Mouse (Mus musculus) frontal cortex, postnatal 25 days (tissue): ENCODE data around the gene Avpi1.
A peak's percentile ranks its signal among the peaks of the same experiment; 100 is the strongest.
"Not testable (repeated sequence)": the region's sequence is repeated elsewhere in the genome, so short reads cannot be mapped to it uniquely, and the experiment has no call there.

ENCODE experiments used
- DNase-seq, 2 experiments: peaks; one replicate each; pipeline ENCODE4 v3.0.0; 2022; ENCODE audit warnings: low spot score in 2 of 2

Avpi1 gene

DNA sequence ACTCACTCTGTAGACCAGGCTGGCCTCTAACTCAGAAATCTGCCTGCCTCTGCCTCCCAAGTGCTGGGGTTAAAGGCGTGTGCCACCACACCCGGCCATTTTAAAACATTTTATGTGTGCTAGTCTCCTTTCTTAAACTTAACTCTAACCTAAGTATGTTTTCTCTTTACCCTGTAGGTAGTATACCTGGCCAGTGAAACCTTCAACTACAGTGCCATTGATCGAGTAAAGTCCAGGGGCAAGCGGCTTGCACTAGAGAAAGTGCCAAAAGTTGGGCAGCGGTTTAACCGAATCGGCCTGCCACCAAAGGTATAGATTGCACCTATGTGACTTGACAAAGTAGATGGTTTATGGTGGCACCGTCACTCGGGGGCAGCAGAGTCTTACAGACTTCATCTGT is 24.2 kb downstream of the Avpi1 start:
- no peak for DNase-seq

DNA sequence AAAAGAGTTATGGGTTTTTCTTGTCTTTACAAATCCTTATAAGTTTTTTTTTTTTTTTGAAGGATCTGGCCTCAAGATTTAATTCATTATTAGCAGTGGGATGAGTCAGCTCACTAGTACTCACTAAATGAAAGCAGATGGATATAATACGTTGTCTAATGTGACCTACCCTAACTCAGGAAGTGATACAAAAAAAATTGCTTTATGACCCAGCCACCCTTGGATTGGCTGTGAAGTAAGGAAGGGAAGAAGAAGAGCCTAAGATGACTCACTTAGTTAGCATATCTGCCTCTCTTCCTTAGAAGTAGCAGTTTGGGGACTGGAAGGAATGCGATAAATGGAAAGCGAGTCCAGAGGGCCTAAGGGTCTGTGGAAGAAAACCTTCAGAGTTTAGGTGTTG is 29.5 kb downstream of the Avpi1 start:
- DNase-seq = no peak

- peak in 1 of 2 experiments; percentile 22 for DNase-seq
These were observed 38.2 kb downstream of the Avpi1 start for GRCm38 (mm10) chr19:42090637-42091141.

- DNase-seq = peak; percentile 98 to 99
These were observed 38.9 kb downstream of the Avpi1 start, which contains the start of gene Pi4k2a for GRCm38 (mm10) chr19:42089748-42090595. Gene Pi4k2a, plus strand, starts transcription at chr19:42090470.

DNA sequence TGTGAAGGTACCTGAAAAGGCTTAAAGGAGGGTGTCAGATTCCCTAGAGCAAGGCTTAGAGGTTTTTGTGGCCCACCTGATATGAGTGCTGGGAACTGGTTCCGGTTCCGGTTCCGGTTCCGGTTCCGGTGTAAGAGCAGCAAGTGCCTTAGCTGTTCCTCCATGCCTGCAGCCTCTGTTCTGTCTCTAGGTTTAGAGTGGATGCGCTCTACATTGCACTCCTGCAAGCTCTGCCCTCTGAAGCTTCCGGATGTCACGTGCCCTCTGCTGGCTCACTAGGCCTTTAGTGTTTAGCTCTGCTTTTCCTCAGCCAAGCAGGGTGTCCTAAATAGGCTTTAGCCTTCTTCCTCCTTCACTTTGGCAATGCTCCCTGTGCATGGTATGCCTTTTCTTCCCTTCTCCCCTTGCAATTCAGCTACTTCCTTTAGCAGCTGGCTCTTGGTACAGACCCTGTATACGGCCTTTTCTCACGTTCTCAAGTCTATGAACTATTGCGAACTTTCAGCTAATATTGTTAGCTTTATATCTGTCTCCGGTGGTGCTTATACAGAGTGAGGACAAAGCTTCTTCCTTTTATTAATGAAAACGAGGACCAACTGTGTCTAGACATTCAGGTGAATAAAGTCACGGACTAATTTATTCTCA is 39.6 kb downstream of the Avpi1 start:
- DNase-seq = peak; percentile 23 to 40

- peak; percentile 79 to 82 for DNase-seq
These were observed 42.7 kb downstream of the Avpi1 start, which contains the start of gene Morn4 for GRCm38 (mm10) chr19:42086166-42086565. Gene Morn4, minus strand, starts transcription at chr19:42086357.

- DNase-seq = no peak
These were observed 43.2 kb downstream of the Avpi1 start for GRCm38 (mm10) chr19:42085690-42086089.

- DNase-seq = not testable (repeated sequence)
These were observed 47.2 kb downstream of the Avpi1 start for GRCm38 (mm10) chr19:42081613-42082012.

DNA sequence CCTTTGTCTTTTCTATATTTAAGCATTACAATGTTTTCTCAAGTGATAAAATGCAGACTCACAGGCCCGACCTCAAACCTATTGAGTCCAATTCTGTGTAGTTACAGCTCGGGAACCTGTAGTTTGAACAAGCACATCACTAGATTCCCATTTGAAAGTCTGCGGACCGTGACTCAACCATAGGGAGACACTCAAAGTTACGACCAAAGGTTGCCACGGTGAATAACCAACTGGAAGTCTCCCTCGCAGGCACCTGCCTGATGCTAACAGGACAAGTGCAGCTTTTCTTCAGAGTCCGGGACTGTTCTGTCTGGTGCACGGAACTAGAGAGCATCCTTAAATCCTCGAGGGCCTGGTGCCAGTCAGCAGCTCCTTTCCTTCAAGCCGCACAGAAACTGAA is 48.4 kb downstream of the Avpi1 start:
- DNase-seq = no peak

DNA sequence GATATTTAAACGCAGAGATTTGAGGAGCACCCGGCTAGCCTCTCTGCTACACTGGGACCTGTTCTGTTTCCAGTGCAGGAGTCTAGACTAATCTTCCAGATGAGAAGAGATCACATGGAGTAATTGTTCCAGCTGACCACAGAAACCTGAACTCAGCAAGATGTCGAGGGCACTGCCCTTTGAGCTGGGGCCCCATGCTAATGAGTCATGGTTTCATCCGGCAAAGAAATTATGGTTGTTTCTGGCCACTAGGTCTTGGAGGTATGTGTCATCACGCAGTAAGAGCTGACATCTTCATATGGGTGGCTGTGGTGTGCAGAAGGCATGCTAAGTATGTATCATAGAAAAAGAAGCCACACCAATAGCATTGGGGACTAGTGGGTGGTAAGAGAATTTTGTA is 48.9 kb downstream of the Avpi1 start:
- DNase-seq = no peak

DNA sequence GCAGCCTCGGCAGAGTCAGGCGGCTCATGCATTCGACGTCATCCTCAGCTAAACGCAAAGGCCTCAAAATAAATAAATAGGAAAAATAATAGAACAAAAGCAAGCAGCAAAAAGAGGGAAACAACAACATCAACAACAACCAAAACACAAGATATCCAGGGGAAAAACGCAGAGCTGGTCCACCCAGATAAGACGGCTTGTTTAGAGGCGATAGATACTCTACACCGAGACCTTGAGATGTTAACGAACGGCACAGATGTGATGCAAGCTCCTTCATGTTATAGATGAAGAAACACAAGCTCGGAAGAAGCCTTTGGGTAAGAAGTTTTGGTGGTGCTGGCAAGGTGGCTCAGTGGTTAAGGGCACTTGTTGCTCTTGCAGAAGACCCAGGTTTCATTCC is 49.9 kb downstream of the Avpi1 start:
- DNase-seq = no peak

GRCm38 (mm10) chr19:42078566-42078965 is 50.3 kb downstream of the Avpi1 start:
- no peak for DNase-seq

GRCm38 (mm10) chr19:42075992-42076391 is 52.9 kb downstream of the Avpi1 start:
- no peak for DNase-seq

DNA sequence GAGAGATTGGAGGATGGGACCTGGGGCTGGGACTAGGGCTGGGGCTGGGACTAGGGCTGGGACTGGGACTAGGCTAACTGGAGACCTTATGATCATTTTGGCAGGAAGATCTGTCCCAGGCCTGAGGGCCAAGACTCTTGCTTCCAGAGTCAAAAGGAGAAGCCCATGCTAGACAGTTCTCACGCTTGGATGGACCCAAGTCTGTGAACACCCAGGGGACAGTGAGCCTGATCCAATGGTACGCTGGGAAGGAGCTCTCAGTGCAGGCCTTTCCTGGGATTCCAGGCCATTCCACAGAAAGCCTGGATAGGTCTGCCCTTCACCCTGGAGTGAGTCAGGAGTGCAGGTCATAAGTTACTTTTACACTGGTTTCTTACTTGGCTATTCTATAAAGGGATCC is 53.8 kb downstream of the Avpi1 start:
- DNase-seq = no peak
